Mouse (Mus musculus): Measurements from ENCODE around the gene 4921509C19Rik. TPM values are rescaled to one million over a fixed set of nuclear protein-coding genes. Genes with fewer than 3 reads are reported as not detected.
"Not testable (repeated sequence)": the region's sequence is repeated elsewhere in the genome, so short reads cannot be mapped to it uniquely, and the experiment has no call there.

4921509C19Rik gene
- polyA plus RNA-seq (2016; fragmentation: Nextera tagmentation; extraction: Ambion mirVana) = not detected in 2 replicates

GRCm38 (mm10) chr2:151476053-151476452 is at the start of gene 4921509C19Rik:
4921509C19Rik (minus strand) TSS chr2:151476153.
- not testable (repeated sequence) for H3K4me3 ChIP-seq; H3K27me3 ChIP-seq; ATAC-seq (ENCODE audit: low FRiP score, low read depth); H3K27ac ChIP-seq (replicated peaks); H3K9me3 ChIP-seq; H3K9ac ChIP-seq (replicated peaks); H3K4me1 ChIP-seq; H3K4me2 ChIP-seq (replicated peaks); H3K36me3 ChIP-seq
- WGBS = 88% methylated on average over 5 of the region's 5 CpGs

GRCm38 (mm10) chr2:151525520-151525919 is 49.6 kb upstream of the 4921509C19Rik start:
- Histone ChIP-seq H3K9ac (replicated peaks) (no peak overlapping the region), H3K27ac (replicated peaks) (no peak overlapping the region), H3K9me3 (no peaks in the 10 kb centered on the region), H3K4me1 (no peaks in the 10 kb centered on the region), H3K27me3 (no peaks in the 10 kb centered on the region), H3K4me2 (replicated peaks) (no peak overlapping the region), H3K4me3 (no peak overlapping the region), H3K36me3 (peaks cover 9% of the 10 kb centered on the region)
- no peak for ATAC-seq (ENCODE audit: low FRiP score, low read depth)
- WGBS = 72% methylated on average over 2 of the region's 2 CpGs

- Histone ChIP-seq H3K4me1 (no peaks in the 10 kb centered on the region), H3K4me3 (no peak overlapping the region)
- 69% methylated on average over 4 of the region's 4 CpGs for WGBS
These were observed 48.5 kb upstream of the 4921509C19Rik start for GRCm38 (mm10) chr2:151524324-151525041.

GRCm38 (mm10) chr2:151519000-151519399 is 43.0 kb upstream of the 4921509C19Rik start:
- Histone ChIP-seq H3K27ac (replicated peaks) (no peak overlapping the region), H3K27me3 (no peaks in the 10 kb centered on the region), H3K9ac (replicated peaks) (no peak overlapping the region), H3K4me1 (no peaks in the 10 kb centered on the region), H3K4me3 (no peak overlapping the region), H3K36me3 (peaks cover 49% of the 10 kb centered on the region), H3K4me2 (replicated peaks) (no peak overlapping the region), H3K9me3 (no peaks in the 10 kb centered on the region)
- 87% methylated on average over 2 of the region's 2 CpGs for WGBS
- no peak for ATAC-seq (ENCODE audit: low FRiP score, low read depth)

More at GRCm38 (mm10) chr2:151524324-151525041, 48.5 kb upstream of the 4921509C19Rik start:
- no peaks in the 10 kb centered on the region for H3K9me3 ChIP-seq
- no peak overlapping the region for H3K9ac ChIP-seq (replicated peaks)
- H3K4me2 ChIP-seq (replicated peaks) = no peak overlapping the region
- peaks cover 10% of the 10 kb centered on the region for H3K36me3 ChIP-seq
- no peak for ATAC-seq (ENCODE audit: low FRiP score, low read depth)
- H3K27ac ChIP-seq (replicated peaks) = no peak overlapping the region
- no peaks in the 10 kb centered on the region for H3K27me3 ChIP-seq

GRCm38 (mm10) chr2:151513525-151514285 is 37.8 kb upstream of the 4921509C19Rik start:
- 91% methylated on average over 3 of the region's 3 CpGs for WGBS
- no peaks in the 10 kb centered on the region for H3K4me1 ChIP-seq
- no peak overlapping the region for H3K9ac ChIP-seq (replicated peaks)
- no peaks in the 10 kb centered on the region for H3K9me3 ChIP-seq
- no peak overlapping the region for H3K27ac ChIP-seq (replicated peaks)
- no peaks in the 10 kb centered on the region for H3K27me3 ChIP-seq
- ATAC-seq (ENCODE audit: low FRiP score, low read depth) = no peak
- peaks cover 84% of the 10 kb centered on the region for H3K36me3 ChIP-seq
- H3K4me3 ChIP-seq = no peak overlapping the region
- no peak overlapping the region for H3K4me2 ChIP-seq (replicated peaks)

GRCm38 (mm10) chr2:151512199-151512598 is 36.2 kb upstream of the 4921509C19Rik start:
- Histone ChIP-seq H3K4me2 (replicated peaks) (no peak overlapping the region), H3K9ac (replicated peaks) (no peak overlapping the region), H3K4me3 (no peak overlapping the region), H3K36me3 (peaks cover 91% of the 10 kb centered on the region), H3K27ac (replicated peaks) (no peak overlapping the region), H3K4me1 (no peaks in the 10 kb centered on the region), H3K27me3 (no peaks in the 10 kb centered on the region), H3K9me3 (no peaks in the 10 kb centered on the region)
- no peak for ATAC-seq (ENCODE audit: low FRiP score, low read depth)

GRCm38 (mm10) chr2:151504226-151504625 is 28.3 kb upstream of the 4921509C19Rik start:
- H3K9ac ChIP-seq (replicated peaks) = no peak overlapping the region
- H3K27me3 ChIP-seq = no peaks in the 10 kb centered on the region
- H3K4me1 ChIP-seq = no peaks in the 10 kb centered on the region
- H3K27ac ChIP-seq (replicated peaks) = no peak overlapping the region
- no peak overlapping the region for H3K4me2 ChIP-seq (replicated peaks)
- H3K36me3 ChIP-seq = peaks cover 89% of the 10 kb centered on the region
- H3K4me3 ChIP-seq = no peak overlapping the region
- no peak for ATAC-seq (ENCODE audit: low FRiP score, low read depth)
- WGBS = 88% methylated on average over 4 of the region's 4 CpGs
- no peaks in the 10 kb centered on the region for H3K9me3 ChIP-seq

GRCm38 (mm10) chr2:151500442-151501007 is 24.6 kb upstream of the 4921509C19Rik start:
- 90% methylated on average over 6 of the region's 6 CpGs for WGBS
- Histone ChIP-seq H3K9ac (replicated peaks) (no peak overlapping the region), H3K36me3 (peaks cover 77% of the 10 kb centered on the region), H3K27me3 (no peaks in the 10 kb centered on the region), H3K4me2 (replicated peaks) (no peak overlapping the region), H3K4me1 (peaks cover 18% of the 10 kb centered on the region), H3K9me3 (no peaks in the 10 kb centered on the region), H3K27ac (replicated peaks) (no peak overlapping the region), H3K4me3 (no peak overlapping the region)
- ATAC-seq (ENCODE audit: low FRiP score, low read depth) = no peak

- Histone ChIP-seq H3K4me1 (peaks cover 26% of the 10 kb centered on the region), H3K4me2 (replicated peaks) (no peak overlapping the region), H3K4me3 (no peak overlapping the region), H3K36me3 (peaks cover 58% of the 10 kb centered on the region), H3K27me3 (no peaks in the 10 kb centered on the region), H3K27ac (replicated peaks) (no peak overlapping the region), H3K9ac (replicated peaks) (no peak overlapping the region), H3K9me3 (no peaks in the 10 kb centered on the region)
- 49% methylated on average over 3 of the region's 3 CpGs for WGBS
- ATAC-seq (ENCODE audit: low FRiP score, low read depth) = no peak
These were observed 22.4 kb upstream of the 4921509C19Rik start for GRCm38 (mm10) chr2:151498358-151498757.

GRCm38 (mm10) chr2:151494035-151494803 is 18.3 kb upstream of the 4921509C19Rik start, which contains the start of gene Nsfl1c:
Nsfl1c (plus strand) TSS chr2:151494182.
- Histone ChIP-seq H3K9ac (replicated peaks) (peak within 1 kb of the TSS; percentile 92), H3K27me3 (peaks cover 4% of the 10 kb centered on the region; the same call in 1 of the 2 replicates), H3K9me3 (no peaks in the 10 kb centered on the region), H3K4me3 (peak within 1 kb of the TSS; percentile 87), H3K4me2 (replicated peaks) (peak within 1 kb of the TSS; percentile 71), H3K36me3 (peaks cover 21% of the 10 kb centered on the region), H3K4me1 (peaks cover 26% of the 10 kb centered on the region), H3K27ac (replicated peaks) (peak within 1 kb of the TSS; percentile 52; the same call in 1 of the 2 replicates)
- peak; percentile 100 for ATAC-seq (ENCODE audit: low FRiP score, low read depth)
- under 1% methylated on average over 58 of the region's 73 CpGs for WGBS

GRCm38 (mm10) chr2:151486496-151486895 is 10.5 kb upstream of the 4921509C19Rik start:
- H3K9me3 ChIP-seq = no peaks in the 10 kb centered on the region
- no peak overlapping the region for H3K4me3 ChIP-seq
- H3K9ac ChIP-seq (replicated peaks) = no peak overlapping the region
- no peaks in the 10 kb centered on the region for H3K36me3 ChIP-seq
- peaks cover 6% of the 10 kb centered on the region for H3K27me3 ChIP-seq
- H3K4me1 ChIP-seq = no peaks in the 10 kb centered on the region
- no peak for ATAC-seq (ENCODE audit: low FRiP score, low read depth)
- no peak overlapping the region for H3K27ac ChIP-seq (replicated peaks)
- H3K4me2 ChIP-seq (replicated peaks) = no peak overlapping the region
